Mouse (Mus musculus) lung, adult 2 months (tissue): ENCODE measurements around the gene Rpl27.

Source experiments
- CTCF ChIP-seq: fragments of 200-500 bp; IDR thresholded peaks from 2 replicates; pipeline ENCODE4 v1.5.1; 2011; ENCODE audit warnings: mild to moderate bottlenecking, low read length, control low read depth; ENCODE audit not compliant: insufficient read depth
- POLR2A ChIP-seq: fragments of 200-500 bp; IDR thresholded peaks from 2 replicates; pipeline ENCODE4 v1.6.1; 2011; ENCODE audit warnings: low read depth, mild to moderate bottlenecking, control low read depth, low read length, borderline replicate concordance; ENCODE audit errors: extremely low read depth

DNA sequence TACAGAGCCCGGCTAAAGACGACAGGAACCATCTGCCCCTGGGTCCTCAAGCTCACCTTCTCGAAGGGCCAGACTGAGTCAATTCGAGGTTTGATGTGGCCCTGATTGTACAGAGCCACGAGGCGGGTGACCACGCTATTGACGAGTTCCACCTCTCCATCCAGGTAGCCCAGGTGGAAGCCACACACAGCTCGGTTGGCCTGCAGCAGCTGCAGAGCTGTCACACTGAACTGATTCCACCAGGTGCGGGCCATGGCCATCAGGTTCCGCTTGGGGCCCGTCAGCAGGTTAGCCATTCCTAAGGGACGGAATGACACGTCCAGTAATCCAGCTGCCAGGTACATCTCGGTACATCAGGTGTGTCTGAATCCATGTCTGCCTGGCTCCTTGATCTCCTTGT lies 18.2 kb downstream of the Rpl27 start:
- TF ChIP-seq CTCF = no peak
- no peak for TF ChIP-seq POLR2A
